Mouse (Mus musculus): Measurements from ENCODE around the gene Wdr20.

DNA sequence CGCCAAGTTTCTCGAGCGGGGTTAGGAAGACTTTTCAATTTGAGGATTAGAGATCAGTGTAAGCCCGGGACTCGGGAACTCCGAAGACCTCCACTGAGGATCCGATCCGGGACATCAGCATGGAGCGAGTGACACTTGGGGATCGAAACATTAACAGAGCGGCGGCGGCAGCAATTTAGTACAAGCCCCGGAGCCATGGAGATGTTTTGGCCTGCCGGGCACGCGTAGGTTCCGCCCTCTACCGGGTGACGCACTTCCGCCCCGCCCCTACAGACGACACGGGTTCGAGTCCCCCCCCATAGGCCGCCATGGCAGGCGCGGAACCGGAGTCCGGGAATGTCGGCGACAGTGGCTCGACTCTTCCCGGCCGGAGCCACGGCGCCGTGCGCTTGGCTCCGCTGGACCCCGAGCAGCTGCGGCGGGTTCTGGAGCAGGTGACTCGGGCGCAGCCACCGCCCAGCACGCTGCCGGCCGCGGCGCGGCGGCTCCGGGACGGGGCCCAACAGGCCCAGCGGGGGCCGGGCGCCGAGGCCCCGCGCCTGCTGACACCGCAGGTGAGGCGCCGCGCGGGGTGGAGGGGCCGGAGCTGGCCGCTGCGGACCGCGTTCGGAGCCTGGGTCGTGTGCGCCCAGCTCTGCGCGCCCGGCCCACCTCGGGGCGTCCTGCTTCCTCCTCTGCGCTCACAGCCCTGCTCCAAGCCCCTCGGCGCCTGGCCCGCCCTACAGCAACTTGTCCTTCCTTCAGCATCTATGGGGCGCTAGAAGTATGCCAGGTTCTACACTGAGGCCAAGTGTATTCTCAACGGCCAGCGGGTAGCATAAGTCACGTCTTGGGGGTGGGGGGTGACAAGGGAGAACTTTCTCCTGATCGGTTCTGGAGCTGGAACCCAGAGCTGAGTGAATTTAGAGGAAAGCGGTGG lies 112.5 kb downstream of the Wdr20 start, which contains the start of gene Zfp839:
- TF ChIP-seq CTCF (IDR thresholded peaks at IDR 0.05; ENCODE audit: low read depth, low read length) (no peak), POLR2A (IDR thresholded peaks at IDR 0.05; ENCODE audit: insufficient read depth, low read length) (no peak), EP300 (IDR thresholded peaks at IDR 0.05; ENCODE audit: insufficient read depth, low read depth, low read length) (peak; percentile 47; the same call in 1 of the 2 replicates)

All from ES-Bruce4 (cell line).